6 mouse cellular contexts compared by ENCODE assay signal in genomic region chr16:21148451-21148850, GRCm38 (mm10). TPM values are rescaled to one million over a fixed set of nuclear protein-coding genes. Genes with fewer than 3 reads are reported as not detected.
"Had no signal": no experiment of that assay in that cellular context is flagged by ENCODE, and none has a peak within 500 bp of the region (broad histone marks: within the 10 kb centered on the region; RNA-seq: fewer than 3 reads in every experiment).

No protein-coding gene starts in this region.

RNA-seq across cellular contexts. Expression of gene Teddm3, which starts 5.3 kb away (rescaled TPM):
- polyA plus RNA-seq: neural tube, embryonic 11.5 days; neural tube, embryonic 12.5 days; neural tube, embryonic 13.5 days; small intestine, adult 2 months; testis, adult 2 months; urinary bladder, adult 2 months had no signal
